Mouse (Mus musculus) R1 (cell line): ENCODE data around the gene Rbm28.

Experiments
- DNase-seq: peaks from one replicate; pipeline ENCODE4 v3.0.0-alpha.2; 2018; ENCODE audit warnings: low read depth, low spot score

Rbm28 gene

DNA sequence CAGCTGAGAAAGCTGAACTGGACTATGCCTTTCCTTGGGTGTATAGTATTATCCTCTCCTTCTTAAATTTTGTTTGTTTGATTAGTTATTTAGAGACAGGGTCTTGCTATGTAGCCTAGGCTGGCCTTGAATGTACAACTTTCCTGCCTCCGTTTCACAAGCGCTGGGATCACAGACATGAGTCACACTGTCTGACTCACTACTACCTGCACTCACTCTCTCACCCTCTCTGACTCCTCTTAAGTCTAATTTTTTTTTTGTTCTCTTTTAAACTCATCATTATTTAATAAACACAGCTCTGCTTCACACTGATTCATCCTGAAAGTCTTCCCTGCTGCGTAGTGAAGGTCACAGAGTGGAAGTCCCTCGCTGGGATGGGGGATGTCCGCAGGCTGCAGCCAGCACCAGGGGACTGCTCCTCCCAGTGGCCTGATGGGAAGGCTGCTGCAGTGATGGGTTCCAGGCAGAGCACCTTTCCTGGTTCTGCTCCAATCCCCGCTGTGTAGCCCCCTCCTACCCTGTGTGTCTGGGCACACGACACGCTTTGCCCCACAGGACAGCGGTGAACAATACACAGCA, 81.9 kb downstream of the Rbm28 start:
- DNase-seq = peak; percentile 42

- DNase-seq = no peak
These were observed 82.9 kb downstream of the Rbm28 start for GRCm38 (mm10) chr6:29081826-29082363.

DNA sequence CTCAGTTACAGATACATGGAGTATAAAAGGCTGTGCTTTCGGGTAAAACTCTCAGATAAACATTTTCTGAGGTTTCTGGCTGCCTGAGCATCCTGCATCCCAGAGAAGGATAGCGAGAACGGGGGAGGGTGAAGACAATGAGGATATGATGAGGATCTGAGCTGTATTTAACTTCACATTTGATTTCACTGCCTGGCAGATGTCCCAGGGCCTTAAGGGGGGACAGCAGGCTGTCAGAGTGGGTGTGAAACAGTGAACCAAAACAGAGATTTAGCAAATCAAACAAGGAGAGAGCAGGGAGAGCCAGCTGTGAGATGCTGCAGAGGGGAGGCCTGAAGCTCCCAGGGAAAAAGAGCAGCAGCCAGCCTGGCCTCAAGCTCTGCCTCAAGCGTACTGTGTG, 85.5 kb downstream of the Rbm28 start:
- no peak for DNase-seq

GRCm38 (mm10) chr6:29074133-29074469, 90.7 kb downstream of the Rbm28 start:
- DNase-seq = no peak
